Mouse (Mus musculus): ENCODE data around the gene Ascl4. TPM values are rescaled to one million over a fixed set of nuclear protein-coding genes. Genes with fewer than 3 reads are reported as not detected.
A peak's percentile ranks its signal among the peaks of the same experiment; 100 is the strongest.

Gene Ascl4
- polyA plus RNA-seq, 1 experiment from 2014 or later: 0.61 TPM

GRCm38 (mm10) chr10:85956871-85957419, 29.5 kb downstream of the Ascl4 start:
- H3K9me3 ChIP-seq: no peaks in the 10 kb centered on the region
- H3K27ac ChIP-seq (replicated peaks): peak overlapping the region; percentile 92
- H3K4me3 ChIP-seq: peak overlapping the region; percentile 96
- DNase-seq (ENCODE audit: low spot score): peak; percentile 15
- no peaks in the 10 kb centered on the region for H3K27me3 ChIP-seq (replicated peaks; ENCODE audit: low read depth, poor library complexity, severe bottlenecking)
- 7% methylated on average over 20 of the region's 20 CpGs for WGBS
- peaks cover 36% of the 10 kb centered on the region for H3K36me3 ChIP-seq (replicated peaks)
- H3K4me1 ChIP-seq: peaks cover 6% of the 10 kb centered on the region

GRCm38 (mm10) chr10:85957464-85957950, 30.0 kb downstream of the Ascl4 start, which contains the start of gene Rtcb:
Gene Rtcb (minus strand): TSS chr10:85957823.
- Histone ChIP-seq H3K27ac (replicated peaks) (peak within 1 kb of the TSS; percentile 92), H3K9me3 (no peaks in the 10 kb centered on the region), H3K4me1 (peaks cover 6% of the 10 kb centered on the region), H3K4me3 (peak within 1 kb of the TSS; percentile 96), H3K36me3 (replicated peaks) (peaks cover 30% of the 10 kb centered on the region), H3K27me3 (replicated peaks; ENCODE audit: low read depth, poor library complexity, severe bottlenecking) (no peaks in the 10 kb centered on the region)
- peak; percentile 96 for DNase-seq (ENCODE audit: low spot score)
- WGBS: under 1% methylated on average over 38 of the region's 38 CpGs

- WGBS: 78% methylated on average over 9 of the region's 9 CpGs
- H3K4me3 ChIP-seq: no peak overlapping the region
- H3K27me3 ChIP-seq (replicated peaks; ENCODE audit: low read depth, poor library complexity, severe bottlenecking): no peaks in the 10 kb centered on the region
- H3K9me3 ChIP-seq: no peaks in the 10 kb centered on the region
- H3K27ac ChIP-seq (replicated peaks): no peak overlapping the region
- no peak for DNase-seq (ENCODE audit: low spot score)
- no peaks in the 10 kb centered on the region for H3K36me3 ChIP-seq (replicated peaks)
- H3K4me1 ChIP-seq: 0 out of 2 replicates have a peak, but pooled peaks cover 2% of the 10 kb centered on the region
These were observed 35.4 kb downstream of the Ascl4 start for GRCm38 (mm10) chr10:85962897-85963296.

- Histone ChIP-seq H3K27ac (replicated peaks) (no peak overlapping the region), H3K36me3 (replicated peaks) (no peaks in the 10 kb centered on the region), H3K4me1 (0 out of 2 replicates have a peak, but pooled peaks cover 2% of the 10 kb centered on the region), H3K9me3 (no peaks in the 10 kb centered on the region), H3K4me3 (no peak overlapping the region), H3K27me3 (replicated peaks; ENCODE audit: low read depth, poor library complexity, severe bottlenecking) (no peaks in the 10 kb centered on the region)
- no peak for DNase-seq (ENCODE audit: low spot score)
- WGBS: 88% methylated on average over 7 of the region's 7 CpGs
These were observed 36.8 kb downstream of the Ascl4 start for GRCm38 (mm10) chr10:85964316-85964715.

- no peaks in the 10 kb centered on the region for H3K9me3 ChIP-seq
- H3K4me3 ChIP-seq: no peak overlapping the region
- WGBS: 62% methylated on average over 2 of the region's 2 CpGs
- no peaks in the 10 kb centered on the region for H3K36me3 ChIP-seq (replicated peaks)
- no peak overlapping the region for H3K27ac ChIP-seq (replicated peaks)
- no peaks in the 10 kb centered on the region for H3K27me3 ChIP-seq (replicated peaks; ENCODE audit: low read depth, poor library complexity, severe bottlenecking)
- DNase-seq (ENCODE audit: low spot score): no peak
- H3K4me1 ChIP-seq: 0 out of 2 replicates have a peak, but pooled peaks cover 2% of the 10 kb centered on the region
These were observed 39.0 kb downstream of the Ascl4 start for GRCm38 (mm10) chr10:85966476-85966875.

GRCm38 (mm10) chr10:85967411-85968156, 40.1 kb downstream of the Ascl4 start:
- Histone ChIP-seq H3K4me3 (no peak overlapping the region), H3K27me3 (replicated peaks; ENCODE audit: low read depth, poor library complexity, severe bottlenecking) (no peaks in the 10 kb centered on the region), H3K36me3 (replicated peaks) (no peaks in the 10 kb centered on the region), H3K27ac (replicated peaks) (no peak overlapping the region), H3K9me3 (no peaks in the 10 kb centered on the region), H3K4me1 (0 out of 2 replicates have a peak, but pooled peaks cover 2% of the 10 kb centered on the region)
- DNase-seq (ENCODE audit: low spot score): no peak
- WGBS: 64% methylated on average over 17 of the region's 17 CpGs

- DNase-seq (ENCODE audit: low spot score): peak; percentile 83
- H3K27me3 ChIP-seq (replicated peaks; ENCODE audit: low read depth, poor library complexity, severe bottlenecking): no peaks in the 10 kb centered on the region
- 16% methylated on average over 7 of the region's 7 CpGs for WGBS
These were observed 40.7 kb downstream of the Ascl4 start for GRCm38 (mm10) chr10:85968157-85968634.

GRCm38 (mm10) chr10:85968731-85969130, 41.2 kb downstream of the Ascl4 start:
- Histone ChIP-seq H3K27ac (replicated peaks) (no peak overlapping the region), H3K36me3 (replicated peaks) (no peaks in the 10 kb centered on the region), H3K27me3 (replicated peaks; ENCODE audit: low read depth, poor library complexity, severe bottlenecking) (no peaks in the 10 kb centered on the region), H3K9me3 (no peaks in the 10 kb centered on the region), H3K4me1 (0 out of 2 replicates have a peak, but pooled peaks cover 2% of the 10 kb centered on the region), H3K4me3 (no peak overlapping the region)
- WGBS: 59% methylated on average over 2 of the region's 2 CpGs
- no peak for DNase-seq (ENCODE audit: low spot score)

More at GRCm38 (mm10) chr10:85968157-85968634, 40.7 kb downstream of the Ascl4 start:
- 0 out of 2 replicates have a peak, but pooled peaks cover 2% of the 10 kb centered on the region for H3K4me1 ChIP-seq
- H3K4me3 ChIP-seq: no peak overlapping the region
- H3K36me3 ChIP-seq (replicated peaks): no peaks in the 10 kb centered on the region
- H3K27ac ChIP-seq (replicated peaks): no peak overlapping the region
- no peaks in the 10 kb centered on the region for H3K9me3 ChIP-seq

GRCm38 (mm10) chr10:85969894-85970620, 42.6 kb downstream of the Ascl4 start:
- H3K36me3 ChIP-seq (replicated peaks): no peaks in the 10 kb centered on the region
- 56% methylated on average over 8 of the region's 8 CpGs for WGBS
- no peak for DNase-seq (ENCODE audit: low spot score)
- no peak overlapping the region for H3K27ac ChIP-seq (replicated peaks)
- no peak overlapping the region for H3K4me3 ChIP-seq
- H3K9me3 ChIP-seq: no peaks in the 10 kb centered on the region
- no peaks in the 10 kb centered on the region for H3K27me3 ChIP-seq (replicated peaks; ENCODE audit: low read depth, poor library complexity, severe bottlenecking)
- 0 out of 2 replicates have a peak, but pooled peaks cover 2% of the 10 kb centered on the region for H3K4me1 ChIP-seq

GRCm38 (mm10) chr10:85971826-85972225, 44.3 kb downstream of the Ascl4 start:
- no peak overlapping the region for H3K27ac ChIP-seq (replicated peaks)
- H3K4me1 ChIP-seq: 0 out of 2 replicates have a peak, but pooled peaks cover 2% of the 10 kb centered on the region
- no peak overlapping the region for H3K4me3 ChIP-seq
- no peaks in the 10 kb centered on the region for H3K36me3 ChIP-seq (replicated peaks)
- no peaks in the 10 kb centered on the region for H3K27me3 ChIP-seq (replicated peaks; ENCODE audit: low read depth, poor library complexity, severe bottlenecking)
- WGBS: 87% methylated on average over 9 of the region's 9 CpGs
- DNase-seq (ENCODE audit: low spot score): no peak
- H3K9me3 ChIP-seq: no peaks in the 10 kb centered on the region

GRCm38 (mm10) chr10:85972915-85973314, 45.4 kb downstream of the Ascl4 start:
- no peak for DNase-seq (ENCODE audit: low spot score)
- no peak overlapping the region for H3K4me3 ChIP-seq
- H3K27ac ChIP-seq (replicated peaks): no peak overlapping the region
- H3K4me1 ChIP-seq: 0 out of 2 replicates have a peak, but pooled peaks cover under 1% of the 10 kb centered on the region
- no peaks in the 10 kb centered on the region for H3K27me3 ChIP-seq (replicated peaks; ENCODE audit: low read depth, poor library complexity, severe bottlenecking)
- WGBS: 85% methylated on average over 4 of the region's 4 CpGs
- H3K36me3 ChIP-seq (replicated peaks): no peaks in the 10 kb centered on the region
- no peaks in the 10 kb centered on the region for H3K9me3 ChIP-seq

- H3K9me3 ChIP-seq: no peaks in the 10 kb centered on the region
- no peak overlapping the region for H3K4me3 ChIP-seq
- DNase-seq (ENCODE audit: low spot score): no peak
- no peaks in the 10 kb centered on the region for H3K36me3 ChIP-seq (replicated peaks)
- H3K4me1 ChIP-seq: no peaks in the 10 kb centered on the region
- no peak overlapping the region for H3K27ac ChIP-seq (replicated peaks)
- H3K27me3 ChIP-seq (replicated peaks; ENCODE audit: low read depth, poor library complexity, severe bottlenecking): no peaks in the 10 kb centered on the region
- WGBS: 81% methylated on average over 6 of the region's 6 CpGs
These were observed 62.1 kb downstream of the Ascl4 start for GRCm38 (mm10) chr10:85989412-85990115.

All from embryonic facial prominence, embryonic 10.5 days (tissue).